Mouse (Mus musculus) limb, embryonic 14.5 days (tissue): ENCODE measurements at regions not wholly inside any gene's neighbourhood (a gene's known extent, or its start where the extent isn't known, plus 50 kb on each side); places are given as distances from the start of the nearest gene placed in this dataset.

Source experiments
- ATAC-seq: fragments of 200-750 bp; cut with Nextera tagmentation; 2 replicates; pipeline ENCODE4 v1.8.0; 2017; ENCODE audit warnings: low read depth, moderate number of reproducible peaks, moderate TSS enrichment; ENCODE audit not compliant: low FRiP score
- DNase-seq: peaks from one replicate; pipeline ENCODE4 v3.0.0-alpha.2; 2015; ENCODE audit warnings: low spot score
- H3K27ac ChIP-seq: fragments of 300-500 bp; sonication (generic); replicated peaks from 2 replicates; pipeline ENCODE4 v1.5.1; 2014; ENCODE audit warnings: low read depth, mild to moderate bottlenecking, low read length, moderate library complexity, mixed read lengths
- H3K27me3 ChIP-seq: fragments of 300-500 bp; sonication (generic); 2 replicates; pipeline ENCODE4 v1.6.1; 2014; ENCODE audit warnings: low read length, mixed read lengths; ENCODE audit not compliant: control insufficient read depth, insufficient read depth
- H3K36me3 ChIP-seq: fragments of 300-500 bp; sonication (generic); 2 replicates; pipeline ENCODE4 v1.6.1; 2014; ENCODE audit warnings: mild to moderate bottlenecking, low read length, moderate library complexity, mixed read lengths; ENCODE audit not compliant: control insufficient read depth, insufficient read depth
- H3K4me1 ChIP-seq: fragments of 300-500 bp; sonication (generic); 2 replicates; pipeline ENCODE4 v1.6.1; 2014; ENCODE audit warnings: antibody characterized with exemption, low read length, mixed read lengths; ENCODE audit not compliant: control insufficient read depth, insufficient read depth
- H3K4me2 ChIP-seq: fragments of 300-500 bp; sonication (generic); replicated peaks from 2 replicates; pipeline ENCODE4 v1.6.1; 2014; ENCODE audit warnings: low read depth, mild to moderate bottlenecking, low read length, moderate library complexity; ENCODE audit not compliant: severe bottlenecking
- H3K4me3 ChIP-seq: fragments of 300-500 bp; sonication (generic); replicated peaks from 2 replicates; pipeline ENCODE4 v1.5.1; 2014; ENCODE audit warnings: low read length
- H3K9ac ChIP-seq: fragments of 300-500 bp; sonication (generic); 2 replicates; pipeline ENCODE4 v1.6.1; 2014; ENCODE audit warnings: mild to moderate bottlenecking, low read depth, low read length, moderate library complexity; ENCODE audit not compliant: severe bottlenecking
- H3K9me3 ChIP-seq: fragments of 300-500 bp; sonication (generic); 2 replicates; pipeline ENCODE4 v1.6.1; 2016; ENCODE audit warnings: low read length; ENCODE audit not compliant: control insufficient read depth
- POLR2A ChIP-seq: fragments of 200-500 bp; IDR thresholded peaks from 2 replicates; pipeline ENCODE4 v1.8.0; 2012; ENCODE audit warnings: inconsistent platforms, mild to moderate bottlenecking, moderate library complexity, borderline replicate concordance; ENCODE audit not compliant: insufficient read depth, insufficient read length; ENCODE audit errors: extremely low read depth
- WGBS: fragments of 180-500 bp; shearing (Covaris S2); extraction: QIAGEN DNeasy Blood & Tissue Kit; methylation state at CpG from one replicate; pipeline ENCODE4 v1.1.7; 2014; 5-methylcytosine and 5-hydroxymethylcytosine counted together

- no peaks in the 10 kb centered on the region for H3K9me3 ChIP-seq
- no peak overlapping the region for H3K9ac ChIP-seq
Measured at GRCm38 (mm10) chr12:16250096-16250495, 360.7 kb downstream of the Lpin1 start.

DNA sequence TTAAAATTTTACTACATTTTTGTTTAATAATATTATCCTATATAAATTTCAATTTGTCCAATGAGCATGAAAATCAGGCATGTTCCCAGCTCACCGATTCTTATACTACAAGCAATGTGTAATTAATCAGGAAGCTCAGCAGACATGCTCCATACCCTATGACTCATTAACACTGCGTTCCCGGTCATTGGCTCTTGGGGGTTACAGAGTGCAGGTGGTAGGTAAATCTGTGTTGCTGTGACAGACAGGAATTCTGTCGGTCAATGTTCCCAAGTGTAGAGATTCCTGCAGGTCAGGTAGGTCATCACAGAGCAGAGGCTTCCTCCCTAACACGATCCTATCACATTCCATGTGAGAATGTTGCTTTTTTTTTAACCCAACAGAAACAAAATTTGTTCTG is 371.0 kb downstream of the Lpin1 start:
- ATAC-seq (no peak), DNase-seq (no peak)
- no peak overlapping the region for H3K9ac ChIP-seq
- no peak overlapping the region for H3K27ac ChIP-seq
- H3K4me1 ChIP-seq, result no peaks in the 10 kb centered on the region
- H3K4me2 ChIP-seq, result no peak overlapping the region
- no peak overlapping the region for H3K4me3 ChIP-seq
- no peaks in the 10 kb centered on the region for H3K36me3 ChIP-seq
- WGBS, result 62% methylated on average over 5 of the region's 5 CpGs
- no peaks in the 10 kb centered on the region for H3K27me3 ChIP-seq
- no peaks in the 10 kb centered on the region for H3K9me3 ChIP-seq
- no peak for TF ChIP-seq POLR2A

More at GRCm38 (mm10) chr12:16250096-16250495, 360.7 kb downstream of the Lpin1 start:
- WGBS, result 87% methylated on average over 5 of the region's 5 CpGs
- Histone ChIP-seq H3K4me3 (no peak overlapping the region), H3K27me3 (no peaks in the 10 kb centered on the region), H3K36me3 (no peaks in the 10 kb centered on the region), H3K4me1 (no peaks in the 10 kb centered on the region), H3K27ac (no peak overlapping the region), H3K4me2 (no peak overlapping the region)
- ATAC-seq (no peak), DNase-seq (no peak)
- no peak for TF ChIP-seq POLR2A

DNA sequence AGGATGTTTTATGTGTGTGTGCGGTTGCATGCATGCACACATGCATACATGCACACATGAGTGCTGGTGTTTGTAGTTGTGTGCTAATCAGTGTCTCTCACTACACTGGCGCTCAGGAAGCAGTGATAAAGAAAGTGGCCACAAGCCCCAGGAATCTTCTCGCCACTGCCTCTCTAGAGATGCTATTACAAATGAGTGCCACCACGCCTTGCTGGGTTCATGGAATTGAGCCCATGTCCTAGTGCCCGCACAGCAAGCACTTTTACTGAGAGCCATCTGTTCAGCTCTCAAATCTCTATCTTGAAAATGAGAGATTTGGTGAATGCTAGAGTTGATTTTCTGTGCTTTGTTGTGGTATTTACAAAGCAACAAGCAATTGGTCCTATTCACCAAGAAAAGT is 373.3 kb downstream of the Lpin1 start:
- H3K9me3 ChIP-seq, result no peaks in the 10 kb centered on the region
- ATAC-seq (no peak), DNase-seq (no peak)
- H3K4me1 ChIP-seq, result no peaks in the 10 kb centered on the region
- H3K27me3 ChIP-seq, result no peaks in the 10 kb centered on the region
- no peak overlapping the region for H3K27ac ChIP-seq
- 84% methylated on average over 5 of the region's 5 CpGs for WGBS
- no peak for TF ChIP-seq POLR2A
- H3K36me3 ChIP-seq, result no peaks in the 10 kb centered on the region
- no peak overlapping the region for H3K4me2 ChIP-seq
- H3K4me3 ChIP-seq, result no peak overlapping the region
- H3K9ac ChIP-seq, result no peak overlapping the region

- ATAC-seq, result no peak
Measured at GRCm38 (mm10) chr12:16233559-16233958, 377.2 kb downstream of the Lpin1 start.

GRCm38 (mm10) chr12:16232828-16233227 is 377.9 kb downstream of the Lpin1 start:
- H3K9ac ChIP-seq, result no peak overlapping the region
- ATAC-seq, result no peak
- no peaks in the 10 kb centered on the region for H3K27me3 ChIP-seq
- no peak for TF ChIP-seq POLR2A
- no peak overlapping the region for H3K27ac ChIP-seq
- no peak overlapping the region for H3K4me2 ChIP-seq
- no peaks in the 10 kb centered on the region for H3K4me1 ChIP-seq
- no peak overlapping the region for H3K4me3 ChIP-seq
- no peaks in the 10 kb centered on the region for H3K36me3 ChIP-seq
- H3K9me3 ChIP-seq, result no peaks in the 10 kb centered on the region
- WGBS, result 79% methylated on average over 8 of the region's 8 CpGs
- DNase-seq, result no peak

More at GRCm38 (mm10) chr12:16233559-16233958, 377.2 kb downstream of the Lpin1 start:
- no peak overlapping the region for H3K4me2 ChIP-seq
- 79% methylated on average over 3 of the region's 3 CpGs for WGBS
- H3K27me3 ChIP-seq, result no peaks in the 10 kb centered on the region
- no peak for TF ChIP-seq POLR2A
- H3K9ac ChIP-seq, result no peak overlapping the region
- H3K36me3 ChIP-seq, result no peaks in the 10 kb centered on the region
- no peak for DNase-seq
- no peaks in the 10 kb centered on the region for H3K4me1 ChIP-seq
- no peak overlapping the region for H3K27ac ChIP-seq
- H3K9me3 ChIP-seq, result no peaks in the 10 kb centered on the region
- no peak overlapping the region for H3K4me3 ChIP-seq

DNA sequence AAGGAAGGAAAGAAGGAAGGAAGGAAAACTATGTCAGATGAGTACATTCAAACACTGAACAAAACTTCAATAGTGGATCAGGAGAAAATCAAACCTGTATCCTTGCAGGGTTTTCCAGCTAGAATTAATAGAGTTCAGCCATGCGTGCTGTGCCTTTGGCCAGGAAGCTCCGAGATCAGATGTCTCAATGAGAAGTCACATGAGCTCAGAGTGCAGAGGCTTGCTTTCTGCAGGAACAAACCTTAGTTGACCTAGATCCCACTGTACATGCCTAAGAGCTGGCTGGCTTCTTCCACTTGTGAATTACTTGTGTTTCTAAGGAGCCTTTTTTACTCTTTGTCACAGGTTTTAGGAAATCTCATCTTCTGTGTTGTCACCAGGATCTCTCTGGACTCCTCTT is 378.7 kb downstream of the Lpin1 start:
- ATAC-seq (no peak), DNase-seq (no peak)
- no peak overlapping the region for H3K9ac ChIP-seq
- no peak overlapping the region for H3K27ac ChIP-seq
- H3K4me3 ChIP-seq, result no peak overlapping the region
- no peaks in the 10 kb centered on the region for H3K36me3 ChIP-seq
- no peaks in the 10 kb centered on the region for H3K27me3 ChIP-seq
- TF ChIP-seq POLR2A, result no peak
- no peak overlapping the region for H3K4me2 ChIP-seq
- no peaks in the 10 kb centered on the region for H3K4me1 ChIP-seq
- 59% methylated on average over 2 of the region's 2 CpGs for WGBS
- H3K9me3 ChIP-seq, result no peaks in the 10 kb centered on the region
